Mouse (Mus musculus) layer of hippocampus, adult 11-12 months (tissue): ENCODE measurements at regions not wholly inside any gene's neighbourhood (a gene's known extent, or its start where the extent isn't known, plus 50 kb on each side); places are given as distances from the start of the nearest gene placed in this dataset.

ENCODE experiments used
- DNase-seq: peaks from one replicate; pipeline ENCODE4 v3.0.0; 2022; ENCODE audit warnings: low spot score

- no peak for DNase-seq
These were observed 212.3 kb upstream of the Sfrp2 start for GRCm38 (mm10) chr3:83553858-83554257.

GRCm38 (mm10) chr3:83556788-83557515 lies 209.2 kb upstream of the Sfrp2 start:
- no peak for DNase-seq

- DNase-seq = no peak
These were observed 204.1 kb upstream of the Sfrp2 start for GRCm38 (mm10) chr3:83562026-83562425.

GRCm38 (mm10) chr3:83575526-83575925 lies 190.6 kb upstream of the Sfrp2 start:
- no peak for DNase-seq

GRCm38 (mm10) chr3:83576155-83576554 lies 190.0 kb upstream of the Sfrp2 start:
- DNase-seq = peak; percentile 9

- DNase-seq = no peak
These were observed 185.4 kb upstream of the Sfrp2 start for GRCm38 (mm10) chr3:83580766-83581165.

- DNase-seq = no peak
These were observed 183.9 kb upstream of the Sfrp2 start for GRCm38 (mm10) chr3:83582256-83582655.

- DNase-seq = no peak
These were observed 182.9 kb upstream of the Sfrp2 start for GRCm38 (mm10) chr3:83583071-83583672.

GRCm38 (mm10) chr3:83586086-83586485 lies 180.0 kb upstream of the Sfrp2 start:
- DNase-seq = no peak

- no peak for DNase-seq
These were observed 179.6 kb upstream of the Sfrp2 start for GRCm38 (mm10) chr3:83586551-83586950.

- no peak for DNase-seq
These were observed 177.0 kb upstream of the Sfrp2 start for GRCm38 (mm10) chr3:83589127-83589526.

GRCm38 (mm10) chr3:83591206-83591605 lies 174.9 kb upstream of the Sfrp2 start:
- no peak for DNase-seq

GRCm38 (mm10) chr3:83593321-83593720 lies 172.8 kb upstream of the Sfrp2 start:
- DNase-seq = no peak

- DNase-seq = no peak
These were observed 164.6 kb upstream of the Sfrp2 start for GRCm38 (mm10) chr3:83601506-83601905.

- DNase-seq = no peak
These were observed 156.9 kb upstream of the Sfrp2 start for GRCm38 (mm10) chr3:83609095-83609770.

GRCm38 (mm10) chr3:83620435-83620834 lies 145.7 kb upstream of the Sfrp2 start:
- DNase-seq = no peak

GRCm38 (mm10) chr3:83633032-83633431 lies 133.1 kb upstream of the Sfrp2 start:
- DNase-seq = no peak

GRCm38 (mm10) chr3:83640433-83640832 lies 125.7 kb upstream of the Sfrp2 start:
- DNase-seq = no peak

- no peak for DNase-seq
These were observed 102.4 kb upstream of the Sfrp2 start for GRCm38 (mm10) chr3:83663716-83664115.

GRCm38 (mm10) chr3:83676147-83676546 lies 90.0 kb upstream of the Sfrp2 start:
- DNase-seq = no peak

GRCm38 (mm10) chr3:83686611-83687010 lies 79.5 kb upstream of the Sfrp2 start:
- DNase-seq = no peak

GRCm38 (mm10) chr3:83687503-83687902 lies 78.6 kb upstream of the Sfrp2 start:
- no peak for DNase-seq
